Mouse (Mus musculus): Measurements from ENCODE around the gene Ubash3b.

DNA sequence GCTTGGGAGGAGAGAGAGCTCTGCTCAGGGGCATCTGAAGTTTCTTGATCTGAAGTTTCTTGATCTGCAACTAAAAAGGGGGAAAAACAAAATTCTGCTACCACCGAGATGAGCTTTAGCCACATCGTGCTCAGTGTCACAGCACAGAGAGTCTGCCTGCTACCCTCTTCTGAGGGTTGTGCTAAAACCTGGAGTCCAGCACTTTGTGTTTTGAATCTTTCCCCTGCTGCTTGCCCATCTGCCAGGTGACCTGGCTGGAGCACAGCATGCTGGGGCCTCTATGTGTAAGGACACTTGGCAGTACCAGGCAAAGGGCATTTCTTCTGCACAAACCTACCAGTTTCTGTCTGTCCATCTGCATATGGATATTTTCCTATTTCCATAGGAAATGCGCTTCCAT lies 177.2 kb downstream of the Ubash3b start:
- TF ChIP-seq CHD2 (IDR thresholded peaks at IDR 0.05; ENCODE audit: low read depth, low read length) = no peak
- no peak for TF ChIP-seq ZNF384 (IDR thresholded peaks at IDR 0.05; ENCODE audit: low read depth, low read length)
- TF ChIP-seq HCFC1 (IDR thresholded peaks at IDR 0.05; ENCODE audit: borderline replicate concordance, insufficient read depth, low read length) = no peak
- TF ChIP-seq ZC3H11A (IDR thresholded peaks at IDR 0.05; ENCODE audit: borderline replicate concordance, low read depth, low read length) = no peak
